Mouse (Mus musculus) hindbrain, embryonic 16.5 days (tissue): Measurements from ENCODE around the gene Tlk2. TPM values are rescaled to one million over a fixed set of nuclear protein-coding genes. Genes with fewer than 3 reads are reported as not detected.

ENCODE experiments used
- ATAC-seq: fragments of 200-750 bp; cut with Nextera tagmentation; 2 replicates; pipeline ENCODE4 v1.8.0; 2017; ENCODE audit warnings: moderate TSS enrichment, moderate library complexity
- H3K27ac ChIP-seq: fragments of 300-500 bp; sonication (generic); 2 replicates; pipeline ENCODE4 v1.5.1; 2014; ENCODE audit warnings: low read depth, mild to moderate bottlenecking, control low read depth, low read length, moderate library complexity
- H3K27me3 ChIP-seq: fragments of 300-500 bp; sonication (generic); replicated peaks from 2 replicates; pipeline ENCODE4 v1.6.1; 2014; ENCODE audit warnings: low read length; ENCODE audit not compliant: control insufficient read depth, insufficient read depth
- H3K36me3 ChIP-seq: fragments of 300-500 bp; sonication (generic); 2 replicates; pipeline ENCODE4 v1.6.1; 2014; ENCODE audit warnings: mild to moderate bottlenecking, low read length, moderate library complexity, mixed read lengths; ENCODE audit not compliant: control insufficient read depth, insufficient read depth
- H3K4me1 ChIP-seq: fragments of 300-500 bp; sonication (generic); 2 replicates; pipeline ENCODE4 v1.6.1; 2014; ENCODE audit warnings: low read depth, low read length; ENCODE audit not compliant: control insufficient read depth, insufficient read depth
- H3K4me2 ChIP-seq: fragments of 300-500 bp; sonication (generic); 2 replicates; pipeline ENCODE4 v1.6.1; 2014; ENCODE audit warnings: mild to moderate bottlenecking, low read length, control low read depth, moderate library complexity
- H3K4me3 ChIP-seq: fragments of 300-500 bp; sonication (generic); 2 replicates; pipeline ENCODE4 v1.5.1; 2014; ENCODE audit warnings: mild to moderate bottlenecking, low read length, control low read depth, moderate library complexity
- H3K9ac ChIP-seq: fragments of 300-500 bp; sonication (generic); 2 replicates; pipeline ENCODE4 v1.6.1; 2014; ENCODE audit warnings: low read depth, mild to moderate bottlenecking, control low read depth, low read length, moderate library complexity
- H3K9me3 ChIP-seq: fragments of 300-500 bp; sonication (generic); 2 replicates; pipeline ENCODE4 v1.6.1; 2014; ENCODE audit warnings: mild to moderate bottlenecking, low read length, moderate library complexity; ENCODE audit not compliant: control insufficient read depth
- WGBS: fragments of 180-500 bp; shearing (Covaris S2); extraction: QIAGEN DNeasy Blood & Tissue Kit; methylation state at CpG from one replicate; pipeline ENCODE4 v1.1.7; 2014; 5-methylcytosine and 5-hydroxymethylcytosine counted together
- polyA plus RNA-seq: library from polyadenylated mRNA; unstranded; fragments of >200 nt; fragmentation: Nextera tagmentation; extraction: Ambion mirVana; gene quantifications from 2 replicates; pipeline ENCODE4 v1.2.1, GENCODE M21; 2015

Tlk2 gene
- polyA plus RNA-seq, 1 experiment from 2014 or later: 12.4 TPM

DNA sequence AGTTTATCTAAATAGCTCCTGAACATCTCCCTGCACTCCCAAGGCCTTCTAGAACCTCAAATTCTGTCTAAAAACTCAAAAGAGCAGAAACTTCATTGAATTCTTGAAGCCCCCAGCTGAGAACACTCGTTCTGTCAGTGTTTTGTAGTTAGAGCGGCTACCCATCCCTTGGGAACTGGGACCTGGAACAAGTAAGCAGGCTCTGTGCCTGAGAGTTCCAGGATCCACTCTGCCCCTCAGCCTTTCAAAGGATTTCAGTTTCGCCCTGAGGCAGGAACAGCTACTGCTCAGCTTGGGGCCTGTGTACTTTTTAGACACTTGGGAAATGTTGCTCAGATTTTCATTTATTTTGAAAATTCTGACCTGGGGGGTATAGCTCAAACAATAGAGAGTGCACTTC, 32.0 kb upstream of the Tlk2 start, which contains the start of gene Gm10842:
TSS of gene Gm10842 (plus strand) at position 301 of the 400 bp plus-strand sequence.
- Histone ChIP-seq H3K9ac (no peak within 1 kb of the TSS), H3K36me3 (no peaks in the 10 kb centered on the region), H3K27me3 (no peaks in the 10 kb centered on the region), H3K9me3 (no peaks in the 10 kb centered on the region), H3K4me1 (peaks cover 3% of the 10 kb centered on the region; the same call in 1 of the 2 replicates), H3K4me2 (no peak within 1 kb of the TSS), H3K4me3 (no peak within 1 kb of the TSS), H3K27ac (no peak within 1 kb of the TSS)
- WGBS: 82% methylated on average over 3 of the region's 3 CpGs
- no peak for ATAC-seq

DNA sequence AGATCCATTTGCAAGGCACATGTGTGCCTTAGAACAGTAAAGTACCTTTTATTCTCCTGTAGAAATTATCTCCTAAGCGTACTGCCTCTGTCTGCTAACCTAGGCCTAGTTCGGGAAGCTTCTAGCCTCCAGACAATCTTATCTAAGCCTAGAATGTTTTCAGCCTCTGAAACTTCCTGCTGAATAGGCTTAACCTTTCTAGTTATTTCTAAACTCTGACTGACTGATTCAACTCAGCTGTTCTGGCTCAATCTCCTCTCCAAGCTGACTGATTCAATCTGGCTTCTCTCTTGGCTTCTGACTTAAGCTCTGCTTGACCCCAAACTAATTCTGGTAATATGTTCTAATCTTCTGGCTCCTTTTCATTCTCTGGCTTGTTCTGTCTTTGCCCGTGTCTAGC, 29.3 kb upstream of the Tlk2 start:
- no peak for ATAC-seq
- Histone ChIP-seq H3K27ac (no peak overlapping the region), H3K4me3 (no peak overlapping the region), H3K4me2 (no peak overlapping the region), H3K4me1 (peaks cover 10% of the 10 kb centered on the region; the same call in 1 of the 2 replicates), H3K9ac (no peak overlapping the region), H3K9me3 (no peaks in the 10 kb centered on the region), H3K36me3 (no peaks in the 10 kb centered on the region), H3K27me3 (no peaks in the 10 kb centered on the region)
- 92% methylated on average over 3 of the region's 3 CpGs for WGBS

DNA sequence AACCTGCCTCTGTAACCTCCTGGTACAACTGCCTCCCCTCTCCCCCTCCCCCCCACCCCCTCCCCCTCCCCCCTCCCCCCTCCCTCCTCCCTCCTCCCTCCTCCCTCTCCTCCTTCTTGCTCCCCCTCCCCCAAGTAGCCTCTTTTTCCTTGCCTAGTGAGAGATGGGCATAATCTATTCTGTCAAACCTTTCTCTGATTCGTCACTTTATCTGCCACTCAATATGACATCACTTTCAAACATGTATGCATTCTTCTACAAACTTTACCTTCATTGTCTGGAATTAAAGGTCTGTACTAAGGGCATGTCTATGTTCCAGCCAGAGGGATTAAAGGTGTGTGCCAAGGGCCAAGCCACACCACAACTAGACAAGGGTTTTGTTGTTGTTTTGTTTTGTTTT, 28.8 kb upstream of the Tlk2 start:
- Histone ChIP-seq H3K9me3 (no peaks in the 10 kb centered on the region), H3K27me3 (no peaks in the 10 kb centered on the region), H3K4me2 (no peak overlapping the region), H3K27ac (no peak overlapping the region), H3K9ac (no peak overlapping the region), H3K4me1 (peaks cover 10% of the 10 kb centered on the region; the same call in 1 of the 2 replicates), H3K36me3 (no peaks in the 10 kb centered on the region), H3K4me3 (no peak overlapping the region)
- no peak for ATAC-seq
- WGBS: 92% methylated on average over 1 of the region's 1 CpGs

DNA sequence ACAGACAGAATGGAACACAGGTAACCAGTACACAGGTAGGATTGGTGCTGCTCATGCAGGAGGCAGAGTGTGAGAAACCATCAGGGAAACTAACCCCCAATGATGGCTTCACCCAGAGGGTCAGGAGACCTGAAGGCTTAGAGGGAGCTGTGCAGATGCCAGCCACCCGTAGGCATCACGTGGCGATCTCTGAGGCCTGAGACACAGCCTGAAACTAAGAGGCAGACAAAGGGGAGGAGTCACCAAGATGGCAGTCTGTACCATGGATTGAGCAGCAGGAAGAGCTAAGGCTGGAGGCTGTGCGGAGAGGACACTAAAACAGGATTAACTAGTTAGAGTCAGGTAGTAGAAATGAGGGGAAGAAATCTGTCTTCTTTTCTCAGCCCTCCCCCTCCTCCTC, 27.9 kb upstream of the Tlk2 start:
- WGBS: 59% methylated on average over 4 of the region's 4 CpGs
- no peaks in the 10 kb centered on the region for H3K36me3 ChIP-seq
- H3K27me3 ChIP-seq: no peaks in the 10 kb centered on the region
- peaks cover 10% of the 10 kb centered on the region; the same call in 1 of the 2 replicates for H3K4me1 ChIP-seq
- no peak overlapping the region for H3K4me3 ChIP-seq
- no peak for ATAC-seq
- no peak overlapping the region for H3K4me2 ChIP-seq
- no peak overlapping the region for H3K27ac ChIP-seq
- no peak overlapping the region for H3K9ac ChIP-seq
- H3K9me3 ChIP-seq: no peaks in the 10 kb centered on the region

DNA sequence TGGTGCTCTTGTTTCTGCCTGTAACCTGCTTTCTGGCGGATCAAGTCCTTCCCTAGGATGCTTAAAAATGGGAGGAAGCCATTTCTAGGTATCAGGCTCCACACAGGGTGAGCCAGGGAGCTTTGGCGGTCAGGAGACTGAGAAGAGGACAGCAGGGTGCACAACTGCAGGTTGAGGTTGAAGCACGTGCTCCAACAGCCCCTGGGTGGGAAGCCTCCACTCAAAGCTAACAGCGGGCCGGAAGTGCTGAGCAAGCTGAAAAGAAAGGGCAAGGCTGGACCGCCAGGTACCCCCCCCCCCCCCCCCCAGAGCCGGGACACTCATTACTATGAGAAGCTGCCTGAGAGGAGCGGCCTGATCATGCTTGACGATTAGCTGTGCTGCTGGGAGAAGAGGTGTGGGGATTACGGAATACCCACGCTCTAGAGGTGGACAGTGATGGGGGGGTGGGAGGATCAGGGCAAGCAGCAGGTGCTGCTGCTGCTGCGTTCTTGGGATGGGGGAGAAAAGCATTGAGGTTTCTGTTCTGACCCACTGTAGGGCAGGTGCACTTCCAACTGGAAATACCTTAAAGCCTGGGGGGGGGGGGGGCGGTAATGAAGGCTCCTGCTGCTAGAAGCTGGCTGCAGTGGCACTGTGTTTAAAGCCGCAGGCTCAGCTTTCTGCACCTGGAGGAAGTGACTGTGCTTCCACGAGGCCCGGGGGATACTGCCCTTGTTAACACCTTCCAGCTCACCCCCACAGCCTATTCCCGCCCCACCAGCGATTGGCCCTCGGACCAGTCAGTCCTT, 27.2 kb upstream of the Tlk2 start:
- ATAC-seq: peak; percentile 45; the same call in 1 of the 2 replicates
- Histone ChIP-seq H3K9ac (peak overlapping the region; percentile 38; the same call in 1 of the 2 replicates), H3K36me3 (no peaks in the 10 kb centered on the region), H3K4me2 (peak overlapping the region; percentile 34), H3K27ac (no peak overlapping the region), H3K9me3 (no peaks in the 10 kb centered on the region), H3K27me3 (no peaks in the 10 kb centered on the region), H3K4me1 (peaks cover 10% of the 10 kb centered on the region; the same call in 1 of the 2 replicates), H3K4me3 (no peak overlapping the region)
- 31% methylated on average over 18 of the region's 19 CpGs for WGBS

DNA sequence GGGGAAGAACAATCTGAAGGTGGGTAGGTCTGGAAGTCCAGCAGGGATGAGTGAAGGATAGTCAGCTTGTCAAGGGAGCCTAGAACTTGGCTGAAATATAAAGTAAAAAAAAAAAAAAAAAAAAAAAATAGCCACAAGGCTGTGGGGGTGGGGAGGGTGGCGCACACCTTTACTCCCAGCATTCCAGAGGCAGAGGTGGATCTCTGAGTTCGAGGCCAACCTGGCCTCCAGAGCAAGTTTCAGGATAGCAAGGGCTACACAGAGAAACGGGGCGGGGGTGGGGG, 26.6 kb upstream of the Tlk2 start:
- no peaks in the 10 kb centered on the region for H3K9me3 ChIP-seq
- ATAC-seq: no peak
- H3K27me3 ChIP-seq: no peaks in the 10 kb centered on the region
- no peak overlapping the region for H3K4me3 ChIP-seq
- no peaks in the 10 kb centered on the region for H3K36me3 ChIP-seq
- peak overlapping the region; percentile 34; the same call in 1 of the 2 replicates for H3K4me2 ChIP-seq
- WGBS: 100% methylated on average over 1 of the region's 4 CpGs
- H3K27ac ChIP-seq: no peak overlapping the region
- H3K4me1 ChIP-seq: peaks cover 10% of the 10 kb centered on the region; the same call in 1 of the 2 replicates
- no peak overlapping the region for H3K9ac ChIP-seq

DNA sequence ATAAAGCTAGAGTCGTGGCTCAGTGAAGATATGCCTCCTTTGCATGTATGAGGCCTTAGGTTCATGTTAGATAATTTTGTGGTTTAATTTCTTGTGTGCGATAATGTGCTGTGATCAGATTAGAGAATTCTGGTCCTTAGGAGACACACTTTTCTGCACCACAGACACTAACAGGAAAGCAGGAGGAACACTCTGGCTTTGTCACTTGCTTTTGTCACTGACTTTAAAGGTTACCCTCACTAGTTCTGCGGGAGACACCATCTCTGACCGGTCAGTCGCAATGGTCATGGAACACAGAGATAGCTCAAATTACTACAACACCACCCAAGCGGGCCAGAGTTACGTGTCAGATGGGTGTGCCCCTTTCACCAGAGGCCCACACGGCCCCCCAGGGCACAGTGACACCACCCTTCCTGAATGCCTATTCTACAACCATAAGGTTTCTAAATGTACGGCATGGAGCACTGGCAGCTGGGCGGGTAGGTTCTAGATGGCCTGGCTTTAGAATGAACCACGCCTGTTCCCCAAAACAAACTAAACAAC, 26.2 kb upstream of the Tlk2 start:
- ATAC-seq: no peak

DNA sequence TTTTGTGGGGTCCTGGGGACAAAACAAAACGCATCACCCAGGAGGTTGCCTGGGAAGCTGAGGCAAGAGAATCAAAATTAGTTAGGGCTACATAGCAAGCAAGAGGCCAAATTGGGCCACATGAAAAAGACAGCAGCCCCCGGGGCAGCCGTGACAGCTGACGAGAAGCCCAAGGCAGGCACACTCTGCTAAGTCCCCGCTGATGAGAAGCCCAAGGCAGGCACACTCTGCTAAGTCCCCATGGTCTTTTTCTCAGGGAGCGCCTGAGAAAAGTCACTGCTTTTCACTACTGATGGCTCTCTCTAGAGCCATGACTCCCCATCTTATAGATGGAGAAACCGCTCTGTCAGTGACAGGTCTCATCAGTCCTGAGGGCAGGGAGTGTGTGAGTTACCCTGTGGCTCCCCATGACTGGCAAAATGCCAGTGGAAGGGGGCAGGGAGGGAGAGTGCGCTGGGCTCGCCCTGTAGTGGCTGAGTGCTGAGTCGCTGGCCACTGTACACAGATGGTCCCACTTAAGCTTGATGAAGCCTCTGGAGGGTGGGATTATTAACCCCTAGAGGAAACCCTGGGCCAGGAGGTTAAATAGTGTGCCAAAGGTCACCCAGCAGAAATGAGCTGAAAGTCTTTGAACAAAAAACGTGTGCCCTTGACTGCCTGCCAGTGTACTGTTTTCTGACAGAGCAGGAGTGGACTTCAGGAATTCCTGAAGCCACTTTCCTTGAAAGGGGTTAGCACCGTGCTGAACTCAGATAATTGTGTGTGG, 25.4 kb upstream of the Tlk2 start:
- no peak overlapping the region for H3K4me2 ChIP-seq
- no peak overlapping the region for H3K9ac ChIP-seq
- no peaks in the 10 kb centered on the region for H3K27me3 ChIP-seq
- H3K36me3 ChIP-seq: no peaks in the 10 kb centered on the region
- 30% methylated on average over 12 of the region's 12 CpGs for WGBS
- peak; percentile 84 for ATAC-seq
- H3K4me3 ChIP-seq: no peak overlapping the region
- no peaks in the 10 kb centered on the region for H3K9me3 ChIP-seq
- H3K4me1 ChIP-seq: peaks cover 10% of the 10 kb centered on the region; the same call in 1 of the 2 replicates
- H3K27ac ChIP-seq: no peak overlapping the region

More for the DNA sequence above, 26.2 kb upstream of the Tlk2 start:
- H3K27me3 ChIP-seq: no peaks in the 10 kb centered on the region
- H3K27ac ChIP-seq: no peak overlapping the region
- no peak overlapping the region for H3K4me3 ChIP-seq
- peaks cover 10% of the 10 kb centered on the region; the same call in 1 of the 2 replicates for H3K4me1 ChIP-seq
- H3K9me3 ChIP-seq: no peaks in the 10 kb centered on the region
- no peak overlapping the region for H3K9ac ChIP-seq
- 84% methylated on average over 11 of the region's 11 CpGs for WGBS
- H3K36me3 ChIP-seq: no peaks in the 10 kb centered on the region
- no peak overlapping the region for H3K4me2 ChIP-seq

DNA sequence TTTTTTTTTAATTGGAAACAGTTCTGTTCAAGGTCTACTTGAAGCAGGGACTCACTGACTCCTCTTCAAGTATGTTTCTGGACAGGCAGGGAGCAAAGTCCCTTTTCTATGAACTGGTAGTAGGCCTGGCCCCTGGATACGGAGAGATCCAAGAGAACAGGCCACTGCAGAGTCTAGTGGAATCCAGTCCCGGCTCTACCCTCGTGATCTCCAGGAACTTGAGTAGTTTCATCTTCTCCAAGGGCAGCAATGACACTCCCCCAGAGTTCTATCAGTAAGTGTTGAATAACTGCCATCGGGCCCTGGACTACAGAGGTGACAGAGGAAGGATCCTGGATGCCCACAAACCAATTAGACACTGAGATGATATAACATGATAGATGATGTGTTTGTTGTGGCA, 22.7 kb upstream of the Tlk2 start:
- Histone ChIP-seq H3K4me1 (peaks cover 10% of the 10 kb centered on the region; the same call in 1 of the 2 replicates), H3K9me3 (no peaks in the 10 kb centered on the region), H3K9ac (no peak overlapping the region), H3K36me3 (no peaks in the 10 kb centered on the region), H3K27ac (no peak overlapping the region), H3K27me3 (no peaks in the 10 kb centered on the region), H3K4me3 (no peak overlapping the region), H3K4me2 (no peak overlapping the region)
- ATAC-seq: no peak
- WGBS: 87% methylated on average over 4 of the region's 4 CpGs
